Comparison of ENCODE assay signal across 8 mouse cellular contexts in the genomic region with DNA sequence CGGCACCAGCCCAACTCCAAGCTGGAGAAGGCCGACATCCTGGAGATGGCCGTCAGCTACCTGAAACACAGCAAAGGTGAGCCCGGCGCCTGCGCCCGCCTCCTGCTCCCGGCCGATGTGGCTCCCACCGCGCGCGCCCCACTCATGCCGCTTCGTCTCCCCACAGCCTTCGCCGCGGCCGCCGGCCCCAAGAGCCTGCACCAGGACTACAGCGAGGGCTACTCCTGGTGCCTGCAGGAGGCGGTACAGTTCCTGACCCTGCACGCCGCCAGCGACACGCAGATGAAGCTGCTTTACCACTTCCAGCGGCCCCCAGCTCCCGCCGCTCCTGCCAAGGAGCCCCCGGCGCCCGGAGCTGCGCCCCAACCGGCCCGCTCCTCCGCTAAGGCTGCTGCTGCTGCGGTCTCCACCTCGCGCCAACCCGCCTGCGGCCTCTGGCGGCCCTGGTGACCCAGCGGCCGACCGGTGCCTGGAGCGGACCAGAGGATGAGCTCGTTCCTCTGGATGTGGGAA. TPM values are rescaled to one million over a fixed set of nuclear protein-coding genes. Genes with fewer than 3 reads are reported as not detected.
DNase-seq lines count a peak whose midpoint lies in the region; ATAC-seq lines count a peak whose summit lies in the region.

No protein-coding gene starts in this region.

- H3K27ac ChIP-seq in heart, embryonic 11.5 days (ENCODE audit: low read depth, low read length): no peak overlapping the region
- peak overlapping the region; percentile 97 for H3K27ac ChIP-seq in midbrain, embryonic 14.5 days (replicated peaks; ENCODE audit: low read depth, low read length)

- under 1% methylated on average over 37 of the region's 47 CpGs for WGBS in heart, embryonic 11.5 days (ENCODE audit: insufficient replicate concordance)
- 0% methylated on average over 47 of the region's 47 CpGs for WGBS in midbrain, embryonic 14.5 days

- H3K4me3 ChIP-seq in heart, embryonic 11.5 days (ENCODE audit: low read depth, low read length): peak overlapping the region; percentile 42
- peak overlapping the region; percentile 76 for H3K4me3 ChIP-seq in midbrain, embryonic 14.5 days (replicated peaks; ENCODE audit: low read depth, low read length)

- H3K9me3 ChIP-seq in heart, embryonic 11.5 days (replicated peaks; ENCODE audit: control insufficient read depth, low read length): no peaks in the 10 kb centered on the region
- H3K9me3 ChIP-seq in midbrain, embryonic 14.5 days (ENCODE audit: control insufficient read depth, low read length): no peaks in the 10 kb centered on the region

- H3K9ac ChIP-seq in heart, embryonic 11.5 days (ENCODE audit: low read depth, low read length): peak overlapping the region; percentile 58
- H3K9ac ChIP-seq in midbrain, embryonic 14.5 days (replicated peaks; ENCODE audit: low read length): peak overlapping the region; percentile 84

- H3K4me2 ChIP-seq in heart, embryonic 11.5 days: peak overlapping the region; percentile 84
- peak overlapping the region; percentile 86 for H3K4me2 ChIP-seq in midbrain, embryonic 14.5 days (ENCODE audit: low read length)

- ATAC-seq in heart, embryonic 11.5 days (replicated peaks; ENCODE audit: insufficient number of reproducible peaks, low FRiP score, low TSS enrichment): no peak
- no peak for ATAC-seq in midbrain, embryonic 14.5 days (ENCODE audit: low FRiP score, low TSS enrichment)

- peaks cover 76% of the 10 kb centered on the region for H3K27me3 ChIP-seq in heart, embryonic 11.5 days (ENCODE audit: control insufficient read depth, insufficient read depth, low read length)
- H3K27me3 ChIP-seq in midbrain, embryonic 14.5 days (ENCODE audit: control insufficient read depth, insufficient read depth, low read length): peaks cover 7% of the 10 kb centered on the region; the same call in 1 of the 2 replicates

- peaks cover 45% of the 10 kb centered on the region for H3K4me1 ChIP-seq in heart, embryonic 11.5 days (ENCODE audit: control insufficient read depth, insufficient read depth, low read length)
- peaks cover 70% of the 10 kb centered on the region for H3K4me1 ChIP-seq in midbrain, embryonic 14.5 days (ENCODE audit: control insufficient read depth, insufficient read depth, low read length)

- H3K36me3 ChIP-seq in heart, embryonic 11.5 days (ENCODE audit: control insufficient read depth, insufficient read depth, low read length): no peaks in the 10 kb centered on the region
- no peaks in the 10 kb centered on the region for H3K36me3 ChIP-seq in midbrain, embryonic 14.5 days (ENCODE audit: control insufficient read depth, insufficient read depth, low read length)

- peak; percentile 73 for DNase-seq in retina, postnatal 1 day
- DNase-seq in retina, embryonic 14.5 days (ENCODE audit: low spot score): no peak
- peak; percentile 66 for DNase-seq in cerebellum, adult 8-10 months
- DNase-seq in kidney, postnatal 25 days: peak; percentile 31 to 57
- no peak for DNase-seq in midbrain, embryonic 14.5 days
- peak; percentile 41 to 57 for DNase-seq in thymus, postnatal 10 days (ENCODE audit: low spot score in 2 of 2)
- no peak for DNase-seq in frontal cortex, postnatal 36 days (ENCODE audit: low spot score in 2 of 2)

RNA-seq across cellular contexts. Expression of gene Hes5, which starts 0.6 kb away (rescaled TPM):
- 0.56 TPM in 1 of 2 replicates, not detected in the other for polyA plus RNA-seq in heart, embryonic 11.5 days (2014; fragmentation: Nextera tagmentation; extraction: Ambion mirVana)
- 111 and 123 TPM in 2 replicates for polyA plus RNA-seq in midbrain, embryonic 14.5 days (2014; fragmentation: Nextera tagmentation; extraction: Ambion mirVana)

RNA-seq across cellular contexts. Expression of gene Pank4, which starts 2.6 kb away (rescaled TPM):
- polyA plus RNA-seq in heart, embryonic 11.5 days (2014; fragmentation: Nextera tagmentation; extraction: Ambion mirVana): 40.6 and 45.0 TPM in 2 replicates
- polyA plus RNA-seq in midbrain, embryonic 14.5 days (2014; fragmentation: Nextera tagmentation; extraction: Ambion mirVana): 30.6 and 38.8 TPM in 2 replicates

RNA-seq across cellular contexts. Expression of gene Tnfrsf14, which starts 32.9 kb away (rescaled TPM):
- polyA plus RNA-seq in heart, embryonic 11.5 days (2014; fragmentation: Nextera tagmentation; extraction: Ambion mirVana): 3.0 and 4.4 TPM in 2 replicates
- not detected in 2 replicates for polyA plus RNA-seq in midbrain, embryonic 14.5 days (2014; fragmentation: Nextera tagmentation; extraction: Ambion mirVana)

Comparison
In these comparisons a context has a peak if more than half of its experiments do, and no peak if none do; other contexts are left out.
1. DNase-seq: peak in retina, postnatal 1 day (single experiment), cerebellum, adult 8-10 months (single experiment), kidney, postnatal 25 days (2 of 2) and thymus, postnatal 10 days (2 of 2); none in retina, embryonic 14.5 days (single experiment), midbrain, embryonic 14.5 days (single experiment) and frontal cortex, postnatal 36 days (0 of 2).
2. RNA of gene Hes5, which starts 0.6 kb away (polyA plus RNA-seq): 111 to 123 TPM in midbrain, embryonic 14.5 days; 0.56 TPM in heart, embryonic 11.5 days; every median in the first group is over 10 times any median in the second.